Mouse (Mus musculus) spleen, adult 2 months (tissue): Measurements from ENCODE around the gene As3mt.

Experiments used
- CTCF ChIP-seq: fragments of 200-500 bp; IDR thresholded peaks from 2 replicates; pipeline ENCODE4 v1.5.1; 2011; ENCODE audit warnings: mild to moderate bottlenecking, inconsistent platforms; ENCODE audit not compliant: insufficient read depth, insufficient read length, insufficient replicate concordance; ENCODE audit errors: extremely low read depth
- POLR2A ChIP-seq: fragments of 200-500 bp; IDR thresholded peaks from 2 replicates; pipeline ENCODE4 v1.6.1; 2011; ENCODE audit warnings: low read depth, low read length, inconsistent platforms

DNA sequence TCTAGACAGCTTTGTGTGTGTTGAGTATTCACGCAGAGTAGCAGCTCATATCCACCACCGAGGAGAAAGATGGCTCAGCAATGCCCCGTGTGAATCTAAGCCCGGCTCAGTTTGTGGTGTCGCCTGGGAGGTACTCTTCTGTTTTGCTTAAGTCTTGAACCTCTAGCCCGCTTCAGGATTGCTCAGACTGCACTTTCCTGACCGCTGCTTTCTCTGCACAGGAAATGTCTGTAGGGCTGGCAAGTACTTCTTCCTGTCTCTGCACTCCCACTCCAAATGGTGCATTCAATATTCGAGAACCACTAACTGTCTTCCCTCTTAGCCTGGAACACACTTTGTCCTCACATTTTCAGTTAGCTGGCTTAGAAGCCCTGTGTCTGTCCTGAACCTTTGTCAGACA, 51.8 kb downstream of the As3mt start:
- TF ChIP-seq CTCF (no peak), POLR2A (no peak)
